Mouse (Mus musculus): ENCODE results near the gene Rsph10b. TPM values are rescaled to one million over a fixed set of nuclear protein-coding genes. Genes with fewer than 3 reads are reported as not detected.

Rsph10b gene
- polyA plus RNA-seq, 1 experiment from 2014 or later: 2.1 TPM

DNA sequence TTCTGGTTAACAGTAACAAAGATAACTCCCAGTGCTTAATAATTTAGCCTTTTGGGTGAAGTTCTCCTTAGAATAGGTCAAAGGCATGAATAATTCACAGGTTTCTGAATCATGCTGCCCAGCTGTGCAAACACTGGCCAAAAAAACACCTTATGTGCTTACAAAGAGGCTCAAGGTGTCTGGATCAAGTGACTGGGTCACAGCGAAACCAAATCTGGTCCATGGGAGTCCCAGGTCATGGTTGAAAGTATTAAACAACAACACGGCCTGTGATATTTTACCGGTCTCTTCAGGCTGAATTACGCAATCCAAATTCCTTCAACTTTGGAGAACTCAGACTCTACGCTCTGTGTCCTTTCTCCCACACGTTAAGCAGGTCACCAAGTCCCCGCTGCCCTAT is 99.7 kb downstream of the Rsph10b start:
- Histone ChIP-seq H3K9ac (ENCODE audit: low read length) (no peak overlapping the region), H3K4me3 (ENCODE audit: low read length) (no peak overlapping the region), H3K9me3 (ENCODE audit: control insufficient read depth, low read length) (no peaks in the 10 kb centered on the region), H3K27me3 (ENCODE audit: control insufficient read depth, insufficient read depth, low read depth, low read length) (no peaks in the 10 kb centered on the region), H3K36me3 (ENCODE audit: control insufficient read depth, insufficient read depth, low read length) (no peaks in the 10 kb centered on the region), H3K4me1 (replicated peaks; ENCODE audit: control insufficient read depth, insufficient read depth, low read length) (no peaks in the 10 kb centered on the region), H3K4me2 (ENCODE audit: low read depth, low read length) (no peak overlapping the region), H3K27ac (ENCODE audit: low read length) (no peak overlapping the region)
- no peak for ATAC-seq (ENCODE audit: low read depth)
- WGBS: 50% methylated on average over 7 of the region's 7 CpGs

GRCm38 (mm10) chr5:144034567-144034966 is 101.7 kb downstream of the Rsph10b start:
- WGBS: 59% methylated on average over 7 of the region's 7 CpGs
- no peak for ATAC-seq (ENCODE audit: low read depth)

More at GRCm38 (mm10) chr5:144034567-144034966, 101.7 kb downstream of the Rsph10b start:
- no peaks in the 10 kb centered on the region for H3K27me3 ChIP-seq (ENCODE audit: control insufficient read depth, insufficient read depth, low read depth, low read length)
- H3K4me2 ChIP-seq (ENCODE audit: low read depth, low read length): no peak overlapping the region
- H3K4me1 ChIP-seq (replicated peaks; ENCODE audit: control insufficient read depth, insufficient read depth, low read length): no peaks in the 10 kb centered on the region
- no peaks in the 10 kb centered on the region for H3K9me3 ChIP-seq (ENCODE audit: control insufficient read depth, low read length)
- H3K27ac ChIP-seq (ENCODE audit: low read length): no peak overlapping the region
- no peak overlapping the region for H3K4me3 ChIP-seq (ENCODE audit: low read length)
- no peak overlapping the region for H3K9ac ChIP-seq (ENCODE audit: low read length)
- no peaks in the 10 kb centered on the region for H3K36me3 ChIP-seq (ENCODE audit: control insufficient read depth, insufficient read depth, low read length)

Other genes starting within 250 kb of the Rsph10b start
- 14.5 and 14.7 TPM in 2 replicates for gene Usp42, start 200.8 kb upstream of the Rsph10b start, polyA plus RNA-seq (2015; fragmentation: Nextera tagmentation; extraction: Ambion mirVana)
- gene Eif2ak1, start 115.2 kb upstream of the Rsph10b start, polyA plus RNA-seq (2015; fragmentation: Nextera tagmentation; extraction: Ambion mirVana): 35.5 and 36.7 TPM in 2 replicates
- gene Ankrd61, start 35.4 kb upstream of the Rsph10b start, polyA plus RNA-seq (2015; fragmentation: Nextera tagmentation; extraction: Ambion mirVana): 0.35 and 0.36 TPM in 2 replicates
- 79.8 and 81.7 TPM in 2 replicates for gene Aimp2, start 23.2 kb upstream of the Rsph10b start, polyA plus RNA-seq (2015; fragmentation: Nextera tagmentation; extraction: Ambion mirVana)
- 22.4 and 25.9 TPM in 2 replicates for gene Pms2, start 23.1 kb upstream of the Rsph10b start, polyA plus RNA-seq (2015; fragmentation: Nextera tagmentation; extraction: Ambion mirVana)
- gene Gm42421, start 4.9 kb upstream of the Rsph10b start, polyA plus RNA-seq (2015; fragmentation: Nextera tagmentation; extraction: Ambion mirVana): 1.0 TPM in 1 of 2 replicates, not detected in the other
- gene Ccz1, start 81.8 kb downstream of the Rsph10b start, polyA plus RNA-seq (2015; fragmentation: Nextera tagmentation; extraction: Ambion mirVana): 79.3 and 82.1 TPM in 2 replicates
- 0.24 and 0.47 TPM in 2 replicates for gene Ocm, start 93.6 kb downstream of the Rsph10b start, polyA plus RNA-seq (2015; fragmentation: Nextera tagmentation; extraction: Ambion mirVana)
- gene Lmtk2, start 167.4 kb downstream of the Rsph10b start, polyA plus RNA-seq (2015; fragmentation: Nextera tagmentation; extraction: Ambion mirVana): 3.7 TPM in 2 replicates

Measured in lung, embryonic 16.5 days (tissue).